ENCODE assay signal across 17 mouse cellular contexts in the genomic region with DNA sequence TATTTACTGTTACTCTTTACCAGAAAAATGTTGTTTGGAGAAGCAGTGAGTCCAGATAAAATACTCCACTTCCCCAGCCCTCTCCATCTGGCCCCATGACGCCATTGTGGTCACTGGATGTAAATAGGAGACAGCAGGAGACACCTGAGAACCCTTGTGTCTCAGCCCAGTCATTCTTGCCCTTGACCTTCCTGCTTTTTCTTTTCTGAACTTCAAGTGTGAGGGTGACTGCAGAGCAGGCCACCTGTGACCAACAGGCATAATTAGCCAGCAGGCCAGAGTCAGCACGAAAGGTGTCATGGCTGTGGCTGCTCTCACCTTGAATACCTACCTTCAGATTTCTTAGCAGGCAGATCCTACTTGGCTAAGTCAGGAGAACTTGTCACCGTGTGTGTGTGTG. TPM values are rescaled to one million over a fixed set of nuclear protein-coding genes. Genes with fewer than 3 reads are reported as not detected.
"Had no signal": no experiment of that assay in that cellular context is flagged by ENCODE, and none has a peak within 500 bp of the region (broad histone marks: within the 10 kb centered on the region; RNA-seq: fewer than 3 reads in every experiment).

No protein-coding gene starts in this region.

- DNase-seq: liver, postnatal 0 days; lung, embryonic 14.5 days; lung, postnatal 14 days; lung, postnatal 36 days; right cerebral cortex, postnatal 14 days; thymus, adult 2 months; thymus, postnatal 25 days; thymus, postnatal 4 days had no signal

- H3K4me3 ChIP-seq: megakaryocyte, embryonic 14.5 days; midbrain, embryonic 13.5 days; midbrain, embryonic 15.5 days; neural tube, embryonic 12.5 days; stomach, embryonic 15.5 days had no signal

- H3K9me3 ChIP-seq: midbrain, embryonic 13.5 days; midbrain, embryonic 15.5 days; neural tube, embryonic 12.5 days; stomach, embryonic 15.5 days had no signal

- H3K27ac ChIP-seq: macrophage; midbrain, embryonic 13.5 days; midbrain, embryonic 15.5 days; neural tube, embryonic 12.5 days; stomach, embryonic 15.5 days; stomach, postnatal 0 days had no signal

- H3K27me3 ChIP-seq: midbrain, embryonic 15.5 days; neural tube, embryonic 12.5 days; stomach, embryonic 15.5 days had no signal

- H3K36me3 ChIP-seq: midbrain, embryonic 13.5 days; midbrain, embryonic 15.5 days; neural tube, embryonic 12.5 days; stomach, embryonic 15.5 days had no signal

- H3K9ac ChIP-seq: liver, postnatal 0 days; lung, embryonic 14.5 days; midbrain, embryonic 13.5 days; midbrain, embryonic 15.5 days; neural tube, embryonic 12.5 days; stomach, embryonic 15.5 days had no signal

- H3K4me2 ChIP-seq: lung, embryonic 14.5 days; midbrain, embryonic 11.5 days; midbrain, embryonic 13.5 days; midbrain, embryonic 15.5 days; neural tube, embryonic 12.5 days; stomach, embryonic 15.5 days had no signal

- ATAC-seq: liver, postnatal 0 days; midbrain, embryonic 13.5 days; midbrain, embryonic 15.5 days had no signal

RNA-seq across cellular contexts. Expression of a gene that starts 36.2 kb away (rescaled TPM):
- polyA plus RNA-seq: liver, postnatal 0 days; lung, embryonic 14.5 days; lung, embryonic 16.5 days; stomach, embryonic 15.5 days; stomach, postnatal 0 days had no signal
